Mouse (Mus musculus): ENCODE results near the gene Tlr5. TPM values are rescaled to one million over a fixed set of nuclear protein-coding genes. Genes with fewer than 3 reads are reported as not detected.

Gene Tlr5
- polyA plus RNA-seq, 1 experiment from 2014 or later: 1.8 TPM

DNA sequence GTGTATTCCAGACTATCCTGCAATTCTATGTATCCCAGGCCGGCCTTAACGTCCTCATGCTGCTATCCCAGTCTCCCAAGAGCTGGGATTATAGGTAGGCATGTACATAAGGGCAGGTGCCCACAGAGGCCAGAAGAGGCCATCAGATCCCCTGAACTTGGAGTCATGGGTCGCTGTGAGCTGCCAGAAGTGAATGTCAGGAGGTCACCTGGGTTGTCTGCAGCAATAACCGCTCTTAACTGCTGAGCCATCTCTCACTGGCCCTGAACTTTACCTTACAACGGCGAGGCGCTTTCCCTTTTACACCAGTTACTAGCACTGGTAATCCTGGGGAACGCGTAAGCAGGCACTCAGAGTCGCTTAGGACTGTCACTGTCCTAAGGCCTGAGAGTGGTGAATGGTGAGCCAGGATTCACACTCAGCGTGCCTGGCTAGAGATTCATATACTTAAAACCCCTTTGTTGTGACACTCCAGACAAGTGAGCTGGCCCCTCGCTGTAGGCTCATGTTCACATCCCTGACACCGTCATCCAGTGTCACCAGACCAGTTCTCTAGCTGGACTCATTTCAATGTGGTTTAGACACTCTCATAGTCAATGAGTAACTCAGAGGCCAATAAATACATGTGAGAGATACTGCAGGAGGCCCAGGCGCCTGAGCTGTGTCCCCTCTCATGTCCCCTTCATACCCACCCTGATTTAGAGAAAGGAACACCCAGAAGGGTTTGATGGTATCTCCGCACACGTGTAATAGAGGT, 2.6 kb downstream of the Tlr5 start:
- H3K27ac ChIP-seq: peak overlapping the region; percentile 88

DNA sequence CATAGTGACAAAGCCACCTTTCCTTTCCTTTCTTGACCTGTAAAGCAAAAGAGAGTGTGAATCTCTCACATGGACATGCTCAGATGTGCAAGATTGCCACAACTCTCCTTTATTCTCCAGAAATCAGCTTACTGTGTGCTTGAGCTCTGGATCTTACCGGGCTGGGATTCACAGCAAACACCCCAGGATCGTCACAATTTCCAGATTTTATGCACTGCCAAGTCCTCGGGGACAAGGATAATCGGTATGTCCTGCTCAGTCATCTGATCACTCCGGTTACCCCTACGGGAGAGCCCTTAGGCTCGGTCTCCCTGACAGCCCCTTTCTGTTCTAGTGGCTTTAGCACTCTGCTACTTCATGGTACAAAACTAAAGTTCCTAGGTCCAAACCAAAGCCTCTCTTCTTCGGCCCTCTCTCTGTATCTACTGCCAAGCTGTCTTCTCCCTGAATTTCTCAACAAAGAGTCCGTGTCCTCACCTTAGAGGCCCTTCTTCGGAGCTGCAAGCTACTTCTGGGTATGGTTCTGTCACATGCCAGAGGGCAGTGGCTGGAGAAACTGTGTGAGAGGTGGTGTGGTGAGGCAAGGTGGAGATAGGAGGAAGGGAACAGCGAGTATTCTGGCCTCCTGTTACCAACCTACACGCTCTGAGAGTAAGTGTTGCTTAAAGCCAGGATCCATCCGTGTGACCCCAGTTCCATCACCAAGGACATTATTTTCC, 3.4 kb downstream of the Tlr5 start:
- Histone ChIP-seq H3K27me3 (ENCODE audit: insufficient read depth, poor library complexity, severe bottlenecking) (peaks cover 36% of the 10 kb centered on the region), H3K36me3 (no peaks in the 10 kb centered on the region), H3K4me1 (peaks cover 69% of the 10 kb centered on the region), H3K4me3 (no peak overlapping the region), H3K27ac (0 out of 2 replicates have a peak overlapping the region, but pooled peaks have one; percentile 16), H3K9me3 (no peaks in the 10 kb centered on the region)
- DNase-seq (ENCODE audit: low spot score): no peak
- 83% methylated on average over 13 of the region's 13 CpGs for WGBS

More for the DNA sequence above, 2.6 kb downstream of the Tlr5 start:
- Histone ChIP-seq H3K4me3 (no peak overlapping the region), H3K36me3 (no peaks in the 10 kb centered on the region), H3K9me3 (no peaks in the 10 kb centered on the region), H3K27me3 (ENCODE audit: insufficient read depth, poor library complexity, severe bottlenecking) (peaks cover 36% of the 10 kb centered on the region), H3K4me1 (peaks cover 71% of the 10 kb centered on the region)
- 82% methylated on average over 16 of the region's 16 CpGs for WGBS
- DNase-seq (ENCODE audit: low spot score): no peak

DNA sequence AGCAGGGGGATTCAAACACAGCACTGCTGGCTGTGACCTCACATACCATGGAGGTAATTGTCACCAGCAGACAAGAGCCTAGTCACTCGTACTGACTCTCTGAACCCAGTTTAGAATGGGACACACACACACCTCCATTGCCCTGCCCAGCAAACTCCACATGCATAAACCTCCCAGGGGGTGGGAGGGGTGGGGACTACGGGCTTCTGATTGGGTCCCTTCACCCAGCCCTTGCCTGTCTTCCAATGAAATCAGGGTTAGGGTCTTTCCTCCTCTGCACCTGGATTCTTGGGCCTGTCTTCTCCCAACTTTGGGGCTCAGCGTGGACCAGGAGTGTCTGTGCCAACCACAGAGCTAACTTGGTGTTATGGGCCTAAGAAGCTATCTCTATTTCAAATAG, 4.2 kb downstream of the Tlr5 start:
- H3K36me3 ChIP-seq: no peaks in the 10 kb centered on the region
- H3K4me3 ChIP-seq: peak overlapping the region; percentile 57
- peak overlapping the region; percentile 83 for H3K27ac ChIP-seq
- peaks cover 42% of the 10 kb centered on the region for H3K27me3 ChIP-seq (ENCODE audit: insufficient read depth, poor library complexity, severe bottlenecking)
- WGBS: 36% methylated on average over 3 of the region's 3 CpGs
- peaks cover 61% of the 10 kb centered on the region for H3K4me1 ChIP-seq
- no peak for DNase-seq (ENCODE audit: low spot score)
- H3K9me3 ChIP-seq: no peaks in the 10 kb centered on the region

DNA sequence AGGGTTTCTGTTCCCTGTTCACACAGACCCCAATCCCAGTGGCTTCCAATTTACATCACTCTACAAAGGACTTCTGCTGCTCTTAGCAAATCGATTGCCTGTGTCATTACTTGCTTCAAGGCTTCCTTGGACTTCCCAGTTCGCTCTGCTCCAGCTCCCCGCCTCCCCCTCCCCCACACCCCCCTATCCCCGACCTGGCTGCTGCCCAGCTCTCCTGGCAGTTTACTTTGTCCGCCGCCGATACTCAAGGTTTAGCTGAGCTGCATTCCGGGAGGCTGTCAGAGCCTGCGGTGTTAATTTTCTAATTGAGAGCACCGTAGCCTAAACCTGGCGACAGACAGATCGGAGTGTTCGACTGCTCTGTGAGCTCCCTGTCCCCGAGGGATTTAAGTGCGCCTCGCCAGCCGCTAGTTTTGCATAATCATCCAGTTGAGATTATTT, 4.7 kb downstream of the Tlr5 start:
- H3K27ac ChIP-seq: peak overlapping the region; percentile 83
- WGBS: under 1% methylated on average over 17 of the region's 17 CpGs
- no peak for DNase-seq (ENCODE audit: low spot score)
- peaks cover 44% of the 10 kb centered on the region for H3K27me3 ChIP-seq (ENCODE audit: insufficient read depth, poor library complexity, severe bottlenecking)
- peaks cover 56% of the 10 kb centered on the region for H3K4me1 ChIP-seq
- no peaks in the 10 kb centered on the region for H3K9me3 ChIP-seq
- peak overlapping the region; percentile 57 for H3K4me3 ChIP-seq
- no peaks in the 10 kb centered on the region for H3K36me3 ChIP-seq

DNA sequence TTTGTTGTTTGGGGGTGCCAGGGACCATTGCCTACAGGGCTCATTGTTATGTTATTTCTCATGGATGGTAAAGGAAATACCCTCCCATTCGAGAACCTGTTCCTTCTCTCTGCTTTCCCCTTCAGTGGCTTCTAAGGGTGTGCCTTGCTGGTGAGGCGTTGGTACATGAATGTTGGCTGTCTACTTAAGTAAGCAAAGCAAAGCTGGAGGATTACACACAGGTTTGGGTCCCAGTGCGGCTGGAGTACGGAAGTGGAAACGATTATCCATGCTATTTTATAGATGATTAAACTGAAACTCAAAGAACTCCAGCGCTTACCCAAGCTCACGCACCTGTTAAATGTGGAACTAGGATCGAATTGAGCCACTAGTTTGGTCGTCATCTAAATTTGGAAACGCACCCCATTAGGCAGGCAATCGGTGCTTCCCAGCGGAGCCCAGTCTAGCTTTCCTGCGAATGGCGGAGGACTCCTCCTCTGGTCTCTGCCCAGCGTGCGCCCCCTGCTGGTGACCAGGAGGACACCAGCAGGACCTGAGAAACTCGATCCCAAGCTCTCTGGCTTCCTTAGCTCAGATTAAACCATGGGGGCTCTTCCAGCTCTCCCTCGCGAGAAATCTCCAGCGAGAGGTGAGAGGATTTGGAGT, 5.3 kb downstream of the Tlr5 start:
- WGBS: under 1% methylated on average over 20 of the region's 20 CpGs
- peak; percentile 91 for DNase-seq (ENCODE audit: low spot score)
- H3K36me3 ChIP-seq: no peaks in the 10 kb centered on the region
- H3K4me3 ChIP-seq: peak overlapping the region; percentile 57
- peak overlapping the region; percentile 83 for H3K27ac ChIP-seq
- no peaks in the 10 kb centered on the region for H3K9me3 ChIP-seq
- H3K4me1 ChIP-seq: peaks cover 50% of the 10 kb centered on the region
- H3K27me3 ChIP-seq (ENCODE audit: insufficient read depth, poor library complexity, severe bottlenecking): peaks cover 44% of the 10 kb centered on the region

DNA sequence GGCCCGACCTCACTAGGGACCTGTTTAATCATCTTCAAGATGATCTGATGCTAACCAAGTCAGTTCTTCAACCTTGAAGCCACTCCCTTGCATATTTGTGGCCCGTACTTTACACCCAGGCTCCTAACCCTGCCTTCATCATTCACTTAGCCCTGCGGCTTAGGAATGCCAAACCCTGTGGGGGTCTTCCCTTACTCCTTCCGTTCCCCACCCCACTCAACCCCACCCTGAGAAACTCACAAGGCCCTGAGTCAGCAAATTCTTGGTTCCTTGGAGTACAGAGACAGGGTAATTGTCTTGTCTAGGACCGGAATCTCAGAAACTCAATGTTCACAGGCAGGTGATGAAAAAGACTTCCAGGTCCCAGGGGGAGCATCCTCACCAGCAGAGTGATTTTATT, 6.5 kb downstream of the Tlr5 start:
- Histone ChIP-seq H3K27me3 (ENCODE audit: insufficient read depth, poor library complexity, severe bottlenecking) (peaks cover 44% of the 10 kb centered on the region), H3K9me3 (no peaks in the 10 kb centered on the region), H3K4me3 (no peak overlapping the region), H3K36me3 (no peaks in the 10 kb centered on the region), H3K4me1 (peaks cover 38% of the 10 kb centered on the region), H3K27ac (no peak overlapping the region)
- WGBS: 69% methylated on average over 5 of the region's 5 CpGs
- no peak for DNase-seq (ENCODE audit: low spot score)

DNA sequence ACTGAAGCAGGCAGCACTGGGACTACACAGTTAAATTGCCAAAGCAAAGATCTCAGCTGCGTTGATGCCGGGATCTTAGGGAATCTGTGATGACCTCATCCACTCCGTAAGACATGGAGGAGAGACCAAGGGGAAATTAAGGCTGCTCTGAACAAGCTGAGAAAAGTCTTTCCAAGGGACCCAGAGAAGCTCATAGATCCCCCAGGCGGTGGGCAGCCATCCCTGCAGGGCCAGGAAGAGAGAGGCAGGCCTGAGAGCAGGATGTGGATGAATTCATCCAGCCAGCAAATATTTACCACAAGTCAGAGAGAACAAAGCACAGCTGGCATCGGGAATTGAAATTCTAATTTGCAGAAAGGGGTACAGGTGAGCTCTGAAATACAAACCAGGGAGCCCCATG, 8.7 kb downstream of the Tlr5 start:
- H3K27ac ChIP-seq: no peak overlapping the region
- no peaks in the 10 kb centered on the region for H3K36me3 ChIP-seq
- peaks cover 26% of the 10 kb centered on the region for H3K27me3 ChIP-seq (ENCODE audit: insufficient read depth, poor library complexity, severe bottlenecking)
- WGBS: 53% methylated on average over 5 of the region's 5 CpGs
- H3K4me1 ChIP-seq: peaks cover 16% of the 10 kb centered on the region
- no peak for DNase-seq (ENCODE audit: low spot score)
- H3K4me3 ChIP-seq: no peak overlapping the region
- H3K9me3 ChIP-seq: no peaks in the 10 kb centered on the region

DNA sequence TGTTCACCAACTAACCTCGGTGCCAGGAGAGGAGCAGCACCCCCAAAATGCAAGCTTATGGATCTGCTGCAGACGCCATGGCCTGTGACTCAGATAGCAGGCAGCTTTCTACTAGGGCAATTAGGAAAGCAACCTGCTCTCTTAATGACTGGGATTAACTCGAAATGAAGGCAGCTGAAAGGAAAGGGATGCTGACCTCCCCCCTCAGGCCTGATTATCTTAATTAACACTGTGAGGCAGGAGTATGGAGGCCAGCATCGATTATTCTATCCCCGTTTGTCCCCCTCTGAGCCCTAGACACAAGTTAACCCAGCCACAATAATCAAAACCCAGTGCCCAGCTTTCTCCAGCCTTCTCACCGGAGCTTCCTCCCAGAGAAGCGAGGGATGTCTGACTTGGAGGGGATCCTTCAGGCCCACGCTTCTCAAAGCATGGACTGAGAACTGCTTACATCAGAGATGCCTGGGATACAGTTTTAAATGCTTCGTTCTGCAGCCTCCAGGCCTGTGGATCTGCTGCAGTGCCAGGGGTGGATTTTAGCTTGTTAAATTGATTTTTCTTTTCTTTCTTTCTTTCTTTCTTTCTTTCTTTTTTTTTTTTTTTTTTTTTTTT, 10.4 kb downstream of the Tlr5 start:
- no peaks in the 10 kb centered on the region for H3K9me3 ChIP-seq
- 68% methylated on average over 9 of the region's 9 CpGs for WGBS

DNA sequence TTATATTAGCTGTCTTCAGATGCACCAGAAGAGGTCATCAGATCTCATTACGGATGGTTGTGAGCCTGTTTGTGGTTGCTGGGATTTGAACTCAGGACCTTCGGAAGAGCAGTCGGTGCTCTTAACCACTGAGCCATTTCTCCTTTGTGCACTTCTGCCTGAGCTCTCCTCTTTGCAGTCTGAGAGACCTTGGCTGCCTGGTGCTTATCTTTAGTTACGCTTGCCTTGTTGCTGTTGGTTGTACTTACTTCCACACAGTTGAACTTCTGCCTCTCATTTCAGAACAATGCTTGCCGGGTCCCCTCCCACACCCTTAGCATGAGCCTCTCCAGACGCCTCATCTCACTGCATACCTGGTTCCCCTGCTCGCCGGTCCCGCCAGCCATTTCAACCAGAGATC, 14.1 kb downstream of the Tlr5 start:
- Histone ChIP-seq H3K36me3 (peaks cover 11% of the 10 kb centered on the region; the same call in 1 of the 2 replicates), H3K27me3 (ENCODE audit: insufficient read depth, poor library complexity, severe bottlenecking) (0 out of 2 replicates have a peak, but pooled peaks cover 3% of the 10 kb centered on the region), H3K27ac (no peak overlapping the region), H3K9me3 (no peaks in the 10 kb centered on the region), H3K4me1 (no peaks in the 10 kb centered on the region), H3K4me3 (no peak overlapping the region)
- no peak for DNase-seq (ENCODE audit: low spot score)
- WGBS: 74% methylated on average over 9 of the region's 9 CpGs

More for the DNA sequence above, 10.4 kb downstream of the Tlr5 start:
- Histone ChIP-seq H3K27ac (no peak overlapping the region), H3K4me3 (no peak overlapping the region), H3K27me3 (ENCODE audit: insufficient read depth, poor library complexity, severe bottlenecking) (peaks cover 19% of the 10 kb centered on the region), H3K36me3 (peaks cover 1% of the 10 kb centered on the region; the same call in 1 of the 2 replicates), H3K4me1 (peaks cover 5% of the 10 kb centered on the region; the same call in 1 of the 2 replicates)
- no peak for DNase-seq (ENCODE audit: low spot score)

DNA sequence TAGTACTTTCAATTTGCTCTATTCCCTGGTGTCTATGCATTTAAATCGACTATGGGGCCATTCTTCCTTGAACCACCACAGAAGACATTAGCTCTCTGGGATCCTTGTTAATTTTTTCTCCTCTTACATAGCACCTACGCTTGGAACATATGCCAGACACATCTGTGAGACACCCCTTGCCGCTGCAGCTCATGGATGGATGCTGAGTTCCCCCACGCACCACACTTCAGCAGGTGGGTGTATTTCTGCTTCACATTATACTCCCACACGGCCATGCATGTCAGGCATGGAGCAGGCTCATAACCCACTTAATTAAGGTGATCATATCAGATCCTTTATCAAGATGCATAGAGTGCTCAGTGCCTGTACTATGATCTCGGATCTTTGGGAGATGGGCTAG, 17.7 kb downstream of the Tlr5 start:
- DNase-seq (ENCODE audit: low spot score): no peak

DNA sequence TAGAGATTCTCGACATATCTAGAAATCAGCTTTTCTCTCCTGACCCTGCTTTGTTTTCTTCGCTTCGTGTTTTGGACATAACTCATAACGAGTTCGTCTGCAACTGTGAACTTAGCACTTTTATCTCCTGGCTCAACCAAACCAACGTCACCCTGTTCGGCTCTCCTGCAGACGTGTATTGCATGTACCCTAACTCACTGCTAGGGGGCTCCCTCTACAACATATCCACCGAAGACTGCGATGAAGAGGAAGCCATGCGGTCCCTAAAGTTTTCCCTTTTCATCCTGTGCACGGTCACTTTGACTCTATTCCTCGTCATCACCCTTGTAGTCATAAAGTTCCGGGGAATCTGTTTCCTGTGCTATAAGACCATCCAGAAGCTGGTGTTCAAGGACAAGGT, 20.2 kb downstream of the Tlr5 start:
- Histone ChIP-seq H3K27me3 (ENCODE audit: insufficient read depth, poor library complexity, severe bottlenecking) (no peaks in the 10 kb centered on the region), H3K4me1 (no peaks in the 10 kb centered on the region), H3K4me3 (no peak overlapping the region), H3K9me3 (no peaks in the 10 kb centered on the region), H3K36me3 (peaks cover 18% of the 10 kb centered on the region; the same call in 1 of the 2 replicates), H3K27ac (no peak overlapping the region)
- WGBS: 72% methylated on average over 14 of the region's 14 CpGs
- no peak for DNase-seq (ENCODE audit: low spot score)

More for the DNA sequence above, 17.7 kb downstream of the Tlr5 start:
- no peaks in the 10 kb centered on the region for H3K4me1 ChIP-seq
- no peaks in the 10 kb centered on the region for H3K27me3 ChIP-seq (ENCODE audit: insufficient read depth, poor library complexity, severe bottlenecking)
- H3K9me3 ChIP-seq: no peaks in the 10 kb centered on the region
- 82% methylated on average over 6 of the region's 6 CpGs for WGBS
- H3K27ac ChIP-seq: no peak overlapping the region
- H3K36me3 ChIP-seq: peaks cover 18% of the 10 kb centered on the region; the same call in 1 of the 2 replicates
- no peak overlapping the region for H3K4me3 ChIP-seq

DNA sequence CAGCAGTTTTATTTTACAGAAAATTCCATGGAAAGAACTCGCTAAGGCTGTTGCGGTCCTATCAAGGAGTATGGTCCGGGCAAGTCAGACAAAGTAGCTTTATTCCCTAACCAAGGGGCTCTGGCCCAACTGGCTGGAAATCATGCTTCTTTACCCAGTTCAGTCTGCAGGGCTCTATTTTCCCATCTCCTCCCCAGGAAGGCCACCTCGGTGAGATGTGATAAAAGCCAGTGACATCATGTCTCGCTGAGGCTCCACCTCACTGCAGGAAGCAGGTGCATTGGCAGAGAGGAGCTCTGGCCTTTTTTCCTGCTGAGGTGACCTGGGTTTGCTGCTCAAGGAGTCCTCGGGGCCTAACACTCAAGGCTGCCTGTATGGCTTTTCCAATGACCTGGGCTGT, 26.1 kb downstream of the Tlr5 start:
- DNase-seq (ENCODE audit: low spot score): no peak
- WGBS: 50% methylated on average over 6 of the region's 6 CpGs
- H3K4me1 ChIP-seq: peaks cover 17% of the 10 kb centered on the region
- H3K36me3 ChIP-seq: no peaks in the 10 kb centered on the region
- no peak overlapping the region for H3K27ac ChIP-seq
- no peak overlapping the region for H3K4me3 ChIP-seq
- H3K9me3 ChIP-seq: no peaks in the 10 kb centered on the region
- H3K27me3 ChIP-seq (ENCODE audit: insufficient read depth, poor library complexity, severe bottlenecking): peaks cover 17% of the 10 kb centered on the region; the same call in 1 of the 2 replicates

Measured in heart, embryonic 10.5 days (tissue).